Mouse (Mus musculus) c-Kit-negative CD71-positive TER-119-positive erythroid progenitor cells, embryonic 14.5 days (primary cell): ENCODE results near the gene Gabbr2.
A peak's percentile ranks its signal among the peaks of the same experiment; 100 is the strongest.
"Not testable (repeated sequence)": the region's sequence is repeated elsewhere in the genome, so short reads cannot be mapped to it uniquely, and the experiment has no call there.

Experiments used
- DNase-seq: peaks from one replicate; pipeline ENCODE4 v3.0.0-alpha.2; 2013; ENCODE audit warnings: low read depth, low spot score

The Gabbr2 gene

GRCm38 (mm10) chr4:46661433-46661832 is 330.2 kb downstream of the Gabbr2 start:
- no peak for DNase-seq

- DNase-seq, result no peak
Observed at GRCm38 (mm10) chr4:46658946-46659345, 332.7 kb downstream of the Gabbr2 start.

- DNase-seq, result peak; percentile 49
Observed at GRCm38 (mm10) chr4:46657116-46657515, 334.6 kb downstream of the Gabbr2 start.

GRCm38 (mm10) chr4:46655956-46656355 is 335.7 kb downstream of the Gabbr2 start:
- DNase-seq, result no peak

- DNase-seq, result no peak
Observed at GRCm38 (mm10) chr4:46655298-46655697, 336.4 kb downstream of the Gabbr2 start.

- peak; percentile 77 for DNase-seq
Observed at GRCm38 (mm10) chr4:46650086-46650753, 341.5 kb downstream of the Gabbr2 start, which contains the start of gene Tbc1d2. Gene Tbc1d2 (minus strand): TSS chr4:46650209.

- DNase-seq, result no peak
Observed at GRCm38 (mm10) chr4:46649161-46649560, 342.5 kb downstream of the Gabbr2 start.

- no peak for DNase-seq
Observed at GRCm38 (mm10) chr4:46643676-46644112, 348.0 kb downstream of the Gabbr2 start.

GRCm38 (mm10) chr4:46642924-46643675 is 348.6 kb downstream of the Gabbr2 start:
- DNase-seq, result no peak

GRCm38 (mm10) chr4:46641283-46641682 is 350.4 kb downstream of the Gabbr2 start:
- DNase-seq, result no peak

- DNase-seq, result no peak
Observed at GRCm38 (mm10) chr4:46639866-46640265, 351.8 kb downstream of the Gabbr2 start.

GRCm38 (mm10) chr4:46637250-46637649 is 354.4 kb downstream of the Gabbr2 start:
- not testable (repeated sequence) for DNase-seq

- DNase-seq, result no peak
Observed at GRCm38 (mm10) chr4:46635702-46636430, 355.8 kb downstream of the Gabbr2 start.

- DNase-seq, result no peak
Observed at GRCm38 (mm10) chr4:46634881-46635280, 356.8 kb downstream of the Gabbr2 start.

GRCm38 (mm10) chr4:46633565-46633964 is 358.1 kb downstream of the Gabbr2 start:
- DNase-seq, result not testable (repeated sequence)

- no peak for DNase-seq
Observed at GRCm38 (mm10) chr4:46632465-46632864, 359.2 kb downstream of the Gabbr2 start.

GRCm38 (mm10) chr4:46630390-46630789 is 361.3 kb downstream of the Gabbr2 start:
- DNase-seq, result no peak

- DNase-seq, result no peak
Observed at GRCm38 (mm10) chr4:46628873-46629272, 362.8 kb downstream of the Gabbr2 start.

- DNase-seq, result no peak
Observed at GRCm38 (mm10) chr4:46628081-46628480, 363.6 kb downstream of the Gabbr2 start.

- DNase-seq, result no peak
Observed at GRCm38 (mm10) chr4:46625101-46625500, 366.6 kb downstream of the Gabbr2 start.

- no peak for DNase-seq
Observed at GRCm38 (mm10) chr4:46623007-46623406, 368.7 kb downstream of the Gabbr2 start.

- no peak for DNase-seq
Observed at GRCm38 (mm10) chr4:46620946-46621345, 370.7 kb downstream of the Gabbr2 start.
